Mouse (Mus musculus): ENCODE measurements around the gene Neu4. TPM values are rescaled to one million over a fixed set of nuclear protein-coding genes. Genes with fewer than 3 reads are reported as not detected.

Gene Neu4
- total RNA-seq, 1 experiment: not detected

GRCm38 (mm10) chr1:94051104-94051503 is 30.9 kb downstream of the Neu4 start:
- in situ Hi-C loops (cut with MboI; ENCODE audit: low sequenced_read_pairs in 2 of 2, unreplicated experiment in 2 of 2): no loop called here
- no peaks in the 10 kb centered on the region for H3K9me3 ChIP-seq (ENCODE audit: control insufficient read depth, insufficient read depth, low read depth, low read length)
- H3K4me1 ChIP-seq (ENCODE audit: control insufficient read depth in 2 of 2, insufficient read depth in 2 of 2, low read length in 2 of 2, poor library complexity in 1 of 2): no peaks in the 10 kb centered on the region
- no peak overlapping the region for H3K4me3 ChIP-seq (ENCODE audit: insufficient read depth in 1 of 2, low read depth in 1 of 2, low read length in 2 of 2, poor library complexity in 1 of 2, severe bottlenecking in 1 of 2)
- no peak for DNase-seq (ENCODE audit: low read depth, low spot score)
- no peak for TF ChIP-seq HCFC1 (IDR thresholded peaks at IDR 0.05; ENCODE audit: borderline replicate concordance, insufficient read depth, low read length)
- no peak for TF ChIP-seq ZC3H11A (IDR thresholded peaks at IDR 0.05; ENCODE audit: borderline replicate concordance, low read depth, low read length)
- no peak for TF ChIP-seq ZNF384 (IDR thresholded peaks at IDR 0.05; ENCODE audit: low read depth, low read length)
- no peak for TF ChIP-seq CHD2 (IDR thresholded peaks at IDR 0.05; ENCODE audit: low read depth, low read length)
- TF ChIP-seq MAFK (IDR thresholded peaks at IDR 0.05; ENCODE audit: insufficient read depth, low read depth, low read length): no peak
- no peaks in the 10 kb centered on the region for H3K36me3 ChIP-seq (ENCODE audit: control insufficient read depth, insufficient read depth, low read length, poor library complexity, severe bottlenecking)
- no peak overlapping the region for H3K27ac ChIP-seq (ENCODE audit: insufficient read depth, low read depth, low read length, poor library complexity, severe bottlenecking)
- H3K9ac ChIP-seq (ENCODE audit: insufficient read depth, low read depth, low read length, poor library complexity, severe bottlenecking): no peak overlapping the region

- Histone ChIP-seq H3K9ac (ENCODE audit: insufficient read depth, low read depth, low read length, poor library complexity, severe bottlenecking) (no peak within 1 kb of the TSS), H3K27ac (ENCODE audit: insufficient read depth, low read depth, low read length, poor library complexity, severe bottlenecking) (no peak within 1 kb of the TSS), H3K36me3 (ENCODE audit: control insufficient read depth, insufficient read depth, low read length, poor library complexity, severe bottlenecking) (no peaks in the 10 kb centered on the region), H3K9me3 (ENCODE audit: control insufficient read depth, insufficient read depth, low read depth, low read length) (no peaks in the 10 kb centered on the region), H3K4me3 (ENCODE audit: insufficient read depth in 1 of 2, low read depth in 1 of 2, low read length in 2 of 2, poor library complexity in 1 of 2, severe bottlenecking in 1 of 2) (no peak within 1 kb of the TSS), H3K4me1 (ENCODE audit: control insufficient read depth in 2 of 2, insufficient read depth in 2 of 2, low read length in 2 of 2, poor library complexity in 1 of 2) (no peaks in the 10 kb centered on the region)
- no peak for TF ChIP-seq ZNF384 (IDR thresholded peaks at IDR 0.05; ENCODE audit: low read depth, low read length)
- no peak for TF ChIP-seq MAFK (IDR thresholded peaks at IDR 0.05; ENCODE audit: insufficient read depth, low read depth, low read length)
- in situ Hi-C loops (cut with MboI; ENCODE audit: low sequenced_read_pairs in 2 of 2, unreplicated experiment in 2 of 2): no loop called here
- DNase-seq (ENCODE audit: low read depth, low spot score): no peak
Observed at GRCm38 (mm10) chr1:94052373-94052772, 32.1 kb downstream of the Neu4 start, which contains the start of gene Pdcd1. TSS of gene Pdcd1 (minus strand) at chr1:94052553.

DNA sequence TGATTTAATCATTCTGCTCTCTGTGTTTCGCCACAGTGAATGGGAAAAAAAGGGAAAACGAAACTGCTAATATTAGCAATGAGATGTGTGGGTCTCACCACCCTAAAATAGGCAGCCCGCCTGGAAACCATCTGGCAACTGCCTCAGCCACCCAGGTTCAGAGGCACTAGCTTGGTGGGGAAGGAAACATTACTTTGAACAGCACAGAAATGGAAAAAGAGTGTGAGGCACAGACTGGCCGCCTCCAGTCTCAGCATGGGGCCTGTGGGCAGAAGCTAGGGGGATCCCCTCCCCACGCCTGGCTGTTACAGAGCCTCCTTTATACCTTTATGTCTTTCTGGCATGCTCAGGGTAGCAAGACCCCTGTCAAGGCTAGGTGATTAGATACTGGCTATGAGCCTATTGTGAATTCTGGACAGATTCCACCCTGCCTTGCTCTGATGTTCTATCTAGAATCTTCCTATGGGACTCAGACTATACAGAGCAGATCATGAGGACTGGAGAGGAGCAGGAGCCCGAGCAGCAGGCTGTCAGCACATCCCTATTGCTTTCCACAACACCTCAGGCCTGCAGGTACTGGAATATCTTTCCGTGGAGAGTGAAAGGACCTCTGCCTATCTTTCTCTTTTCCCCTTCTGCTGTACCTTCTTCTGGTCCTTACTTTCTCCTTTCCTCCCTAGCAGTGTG is 33.4 kb downstream of the Neu4 start:
- Histone ChIP-seq H3K36me3 (ENCODE audit: control insufficient read depth, insufficient read depth, low read length, poor library complexity, severe bottlenecking) (no peaks in the 10 kb centered on the region), H3K9ac (ENCODE audit: insufficient read depth, low read depth, low read length, poor library complexity, severe bottlenecking) (no peak overlapping the region), H3K9me3 (ENCODE audit: control insufficient read depth, insufficient read depth, low read depth, low read length) (no peaks in the 10 kb centered on the region), H3K27ac (ENCODE audit: insufficient read depth, low read depth, low read length, poor library complexity, severe bottlenecking) (no peak overlapping the region), H3K4me3 (ENCODE audit: insufficient read depth in 1 of 2, low read depth in 1 of 2, low read length in 2 of 2, poor library complexity in 1 of 2, severe bottlenecking in 1 of 2) (no peak overlapping the region), H3K4me1 (ENCODE audit: control insufficient read depth in 2 of 2, insufficient read depth in 2 of 2, low read length in 2 of 2, poor library complexity in 1 of 2) (no peaks in the 10 kb centered on the region)
- TF ChIP-seq ZNF384 (IDR thresholded peaks at IDR 0.05; ENCODE audit: low read depth, low read length) (no peak), ZC3H11A (IDR thresholded peaks at IDR 0.05; ENCODE audit: borderline replicate concordance, low read depth, low read length) (no peak), CHD2 (IDR thresholded peaks at IDR 0.05; ENCODE audit: low read depth, low read length) (no peak), HCFC1 (IDR thresholded peaks at IDR 0.05; ENCODE audit: borderline replicate concordance, insufficient read depth, low read length) (no peak), MAFK (IDR thresholded peaks at IDR 0.05; ENCODE audit: insufficient read depth, low read depth, low read length) (no peak)
- DNase-seq (ENCODE audit: low read depth, low spot score): no peak
- in situ Hi-C loops (cut with MboI; ENCODE audit: low sequenced_read_pairs in 2 of 2, unreplicated experiment in 2 of 2): no loop called here

DNA sequence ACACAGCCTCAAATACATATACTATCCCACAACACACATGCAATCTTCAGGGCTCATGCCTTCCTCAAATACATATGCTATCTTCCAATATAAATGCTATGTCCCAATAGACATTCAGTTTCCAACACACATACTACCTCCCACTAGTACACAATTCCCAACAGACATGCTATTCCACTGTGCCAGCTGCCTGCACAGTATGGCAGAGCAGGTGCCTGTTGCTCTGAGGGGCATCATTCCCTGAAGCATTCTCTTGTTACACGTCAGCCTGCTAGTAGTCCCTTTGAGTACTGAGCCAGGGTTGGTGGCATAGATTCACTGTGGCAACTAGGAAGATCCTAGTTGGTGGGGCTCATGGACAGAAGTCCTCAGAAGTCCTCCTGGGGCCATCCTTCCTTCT is 34.2 kb downstream of the Neu4 start:
- H3K27ac ChIP-seq (ENCODE audit: insufficient read depth, low read depth, low read length, poor library complexity, severe bottlenecking): no peak overlapping the region
- H3K4me1 ChIP-seq (ENCODE audit: control insufficient read depth in 2 of 2, insufficient read depth in 2 of 2, low read length in 2 of 2, poor library complexity in 1 of 2): no peaks in the 10 kb centered on the region
- no peak overlapping the region for H3K4me3 ChIP-seq (ENCODE audit: insufficient read depth in 1 of 2, low read depth in 1 of 2, low read length in 2 of 2, poor library complexity in 1 of 2, severe bottlenecking in 1 of 2)
- no peak for DNase-seq (ENCODE audit: low read depth, low spot score)
- no peak overlapping the region for H3K9ac ChIP-seq (ENCODE audit: insufficient read depth, low read depth, low read length, poor library complexity, severe bottlenecking)
- in situ Hi-C loops (cut with MboI; ENCODE audit: low sequenced_read_pairs in 2 of 2, unreplicated experiment in 2 of 2): no loop called here
- no peak for TF ChIP-seq ZC3H11A (IDR thresholded peaks at IDR 0.05; ENCODE audit: borderline replicate concordance, low read depth, low read length)
- no peaks in the 10 kb centered on the region for H3K36me3 ChIP-seq (ENCODE audit: control insufficient read depth, insufficient read depth, low read length, poor library complexity, severe bottlenecking)
- H3K9me3 ChIP-seq (ENCODE audit: control insufficient read depth, insufficient read depth, low read depth, low read length): no peaks in the 10 kb centered on the region

GRCm38 (mm10) chr1:94055966-94056365 is 35.7 kb downstream of the Neu4 start:
- in situ Hi-C loops (cut with MboI; ENCODE audit: low sequenced_read_pairs in 2 of 2, unreplicated experiment in 2 of 2): no loop called here
- Histone ChIP-seq H3K4me1 (ENCODE audit: control insufficient read depth in 2 of 2, insufficient read depth in 2 of 2, low read length in 2 of 2, poor library complexity in 1 of 2) (no peaks in the 10 kb centered on the region), H3K9ac (ENCODE audit: insufficient read depth, low read depth, low read length, poor library complexity, severe bottlenecking) (no peak overlapping the region), H3K4me3 (ENCODE audit: insufficient read depth in 1 of 2, low read depth in 1 of 2, low read length in 2 of 2, poor library complexity in 1 of 2, severe bottlenecking in 1 of 2) (no peak overlapping the region), H3K27ac (ENCODE audit: insufficient read depth, low read depth, low read length, poor library complexity, severe bottlenecking) (no peak overlapping the region), H3K9me3 (ENCODE audit: control insufficient read depth, insufficient read depth, low read depth, low read length) (no peaks in the 10 kb centered on the region), H3K36me3 (ENCODE audit: control insufficient read depth, insufficient read depth, low read length, poor library complexity, severe bottlenecking) (no peaks in the 10 kb centered on the region)
- DNase-seq (ENCODE audit: low read depth, low spot score): no peak
- no peak for TF ChIP-seq MAFK (IDR thresholded peaks at IDR 0.05; ENCODE audit: insufficient read depth, low read depth, low read length)
- TF ChIP-seq HCFC1 (IDR thresholded peaks at IDR 0.05; ENCODE audit: borderline replicate concordance, insufficient read depth, low read length): no peak
- no peak for TF ChIP-seq ZNF384 (IDR thresholded peaks at IDR 0.05; ENCODE audit: low read depth, low read length)
- no peak for TF ChIP-seq CHD2 (IDR thresholded peaks at IDR 0.05; ENCODE audit: low read depth, low read length)
- no peak for TF ChIP-seq ZC3H11A (IDR thresholded peaks at IDR 0.05; ENCODE audit: borderline replicate concordance, low read depth, low read length)

All from ES-E14 (cell line).